Mouse (Mus musculus): ENCODE results near the gene Sh3bgrl2.

- TF ChIP-seq CTCF (IDR thresholded peaks at IDR 0.05; ENCODE audit: borderline replicate concordance, extremely low read depth, insufficient read depth, insufficient read length) (no peak), POLR2A (IDR thresholded peaks at IDR 0.05; ENCODE audit: borderline replicate concordance, extremely low read depth, insufficient read depth, insufficient read length, poor library complexity, severe bottlenecking) (no peak)
Observed at GRCm38 (mm10) chr9:83661811-83662210, 113.7 kb downstream of the Sh3bgrl2 start.
